In the genomic region with DNA sequence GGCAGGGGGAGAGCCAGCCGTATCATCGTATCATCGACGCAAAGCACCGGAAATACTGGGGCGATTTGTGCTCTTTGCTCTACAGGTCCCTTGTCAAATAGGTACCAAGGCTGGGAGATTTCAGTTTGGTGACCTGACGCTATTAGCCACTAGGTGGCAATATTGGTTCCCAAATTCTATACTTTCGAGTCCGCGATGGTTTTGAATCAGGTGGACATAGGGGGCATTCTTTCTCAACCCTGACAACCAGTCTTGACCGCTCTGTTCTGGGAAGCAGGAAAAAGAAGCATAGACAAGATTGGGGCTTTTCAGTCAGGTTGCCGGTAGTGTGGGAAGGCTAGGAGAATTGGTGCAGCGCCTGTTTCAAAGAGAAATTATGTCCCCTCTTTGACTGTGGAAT, we compare ENCODE assay signal across 8 mouse cellular contexts. TPM values are rescaled to one million over a fixed set of nuclear protein-coding genes. Genes with fewer than 3 reads are reported as not detected.
A peak's percentile ranks its signal among the peaks of the same experiment; 100 is the strongest.
DNase-seq lines count a peak whose midpoint lies in the region; ATAC-seq lines count a peak whose summit lies in the region.

No protein-coding gene starts in this region.

- H3K4me1 ChIP-seq in hindbrain, embryonic 14.5 days (replicated peaks; ENCODE audit: control insufficient read depth, insufficient read depth, low read length) = no peaks in the 10 kb centered on the region

- peak; percentile 49; the same call in 1 of the 2 replicates for ATAC-seq in hindbrain, embryonic 14.5 days (ENCODE audit: low FRiP score)

- WGBS in hindbrain, embryonic 14.5 days = 1% methylated on average over 13 of the region's 13 CpGs

- H3K4me3 ChIP-seq in hindbrain, embryonic 14.5 days (replicated peaks; ENCODE audit: low read length) = peak overlapping the region; percentile 34

- no peaks in the 10 kb centered on the region for H3K27me3 ChIP-seq in hindbrain, embryonic 14.5 days (ENCODE audit: control insufficient read depth, insufficient read depth, low read length)

- H3K9ac ChIP-seq in hindbrain, embryonic 14.5 days = peak overlapping the region; percentile 58

- peak; percentile 65 for DNase-seq in T-cell, adult 2 months (ENCODE audit: low spot score)
- DNase-seq in cerebellum, adult 8-10 months = peak; percentile 86
- DNase-seq in forelimb bud, embryonic 11.5 days (ENCODE audit: low read depth, low spot score) = peak; percentile 92
- DNase-seq in hindbrain, embryonic 14.5 days (ENCODE audit: low spot score) = peak; percentile 93
- DNase-seq in layer of hippocampus, postnatal 14 days (ENCODE audit: low spot score in 2 of 2) = peak; percentile 80 to 84
- peak; percentile 76 for DNase-seq in lung, postnatal 10 days
- DNase-seq in ovary, postnatal 36 days (ENCODE audit: low spot score) = peak; percentile 49
- DNase-seq in thymus, postnatal 36 days = peak; percentile 57 to 58

- H3K36me3 ChIP-seq in hindbrain, embryonic 14.5 days (replicated peaks; ENCODE audit: control insufficient read depth, insufficient read depth) = no peaks in the 10 kb centered on the region

- peak overlapping the region; percentile 39; the same call in 1 of the 2 replicates for H3K27ac ChIP-seq in hindbrain, embryonic 14.5 days

- H3K4me2 ChIP-seq in hindbrain, embryonic 14.5 days (replicated peaks) = peak overlapping the region; percentile 65

- no peaks in the 10 kb centered on the region for H3K9me3 ChIP-seq in hindbrain, embryonic 14.5 days (ENCODE audit: control insufficient read depth, low read length)

RNA-seq across cellular contexts. Expression of a gene that starts 2.1 kb away (rescaled TPM):
- polyA plus RNA-seq in hindbrain, embryonic 14.5 days (2014; fragmentation: Nextera tagmentation; extraction: Ambion mirVana) = not detected in 2 replicates
- not detected for total RNA-seq in layer of hippocampus, postnatal 14 days (2021)

RNA-seq across cellular contexts. Expression of a gene that starts 15.5 kb away (rescaled TPM):
- polyA plus RNA-seq in hindbrain, embryonic 14.5 days (2014; fragmentation: Nextera tagmentation; extraction: Ambion mirVana) = 0.21 and 0.29 TPM in 2 replicates
- under 1 TPM in 1 of 2 experiments, not detected in 1; 0.21 TPM for total RNA-seq in layer of hippocampus, postnatal 14 days (2021)

RNA-seq across cellular contexts. Expression of a gene that starts 27.4 kb away (rescaled TPM):
- polyA plus RNA-seq in hindbrain, embryonic 14.5 days (2014; fragmentation: Nextera tagmentation; extraction: Ambion mirVana) = 98.2 and 99.1 TPM in 2 replicates
- total RNA-seq in layer of hippocampus, postnatal 14 days (2021) = 100 to 1,000 TPM; 210 to 221 TPM

RNA-seq across cellular contexts. Expression of a gene that starts 28.1 kb away (rescaled TPM):
- 67.1 and 71.2 TPM in 2 replicates for polyA plus RNA-seq in hindbrain, embryonic 14.5 days (2014; fragmentation: Nextera tagmentation; extraction: Ambion mirVana)
- 10 to 100 TPM; 25.8 to 27.8 TPM for total RNA-seq in layer of hippocampus, postnatal 14 days (2021)

Comparison
In these comparisons a context has a peak if more than half of its experiments do, and no peak if none do; other contexts are left out.
1. Peak in every context shown above with its lines: DNase-seq, ATAC-seq, H3K4me3 ChIP-seq and H3K27ac ChIP-seq.